Mouse (Mus musculus): ENCODE data around the gene Oosp3. TPM values are rescaled to one million over a fixed set of nuclear protein-coding genes. Genes with fewer than 3 reads are reported as not detected.

The Oosp3 gene
- polyA plus RNA-seq, 1 experiment, result not detected

DNA sequence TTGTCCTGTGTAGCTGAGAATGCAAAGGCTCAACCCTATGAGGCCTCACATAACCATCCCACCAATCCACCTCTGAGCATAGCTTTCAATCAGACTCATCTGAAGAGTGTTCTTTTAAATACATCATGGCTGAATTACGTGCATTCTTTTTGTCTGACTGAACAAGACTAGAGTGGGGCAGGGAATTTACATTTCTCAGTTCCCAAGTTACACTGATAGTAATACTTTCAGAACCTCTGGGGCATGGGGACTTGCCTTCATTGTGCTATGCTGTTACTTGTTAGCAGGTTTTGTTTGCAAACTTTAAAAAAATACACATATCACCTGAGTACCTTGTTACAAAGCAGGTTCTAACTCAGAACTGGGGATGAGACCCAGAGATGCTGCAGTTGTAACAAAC, 5.4 kb upstream of the Oosp3 start:
- Histone ChIP-seq H3K4me3 (ENCODE audit: insufficient read depth, poor library complexity, severe bottlenecking) (no peak overlapping the region), H3K79me2 (ENCODE audit: control insufficient read depth, insufficient read depth) (no peaks in the 10 kb centered on the region), H3K79me3 (ENCODE audit: low read depth) (no peaks in the 10 kb centered on the region), H3K36me3 (ENCODE audit: control insufficient read depth, insufficient read depth) (no peaks in the 10 kb centered on the region), H3K27me3 (ENCODE audit: control insufficient read depth, insufficient read depth, insufficient read length) (no peaks in the 10 kb centered on the region), H3ac (ENCODE audit: control insufficient read depth, insufficient read length, low read depth) (no peak overlapping the region)
- TF ChIP-seq USF1 (IDR thresholded peaks at IDR 0.05; ENCODE audit: low read depth), result no peak

DNA sequence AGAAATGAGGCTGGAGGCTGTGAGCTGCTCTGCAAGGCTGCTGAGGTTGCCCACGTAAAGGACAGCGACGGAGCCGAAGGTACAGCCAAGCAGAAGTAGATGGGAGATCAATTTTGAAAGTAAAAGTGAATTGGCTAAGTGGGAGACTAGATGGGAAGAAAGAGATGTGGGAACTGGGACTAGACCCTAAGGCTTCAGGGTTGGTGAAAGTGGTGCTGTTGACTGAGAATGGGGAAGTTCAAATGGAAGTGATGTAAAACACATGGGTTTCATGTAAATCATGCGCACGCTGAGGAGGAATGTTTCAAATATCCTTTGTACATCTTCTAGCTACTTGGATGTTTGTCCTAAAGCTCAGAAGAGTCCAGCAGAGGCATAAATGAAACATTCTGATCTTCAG, 1.5 kb downstream of the Oosp3 start:
- no peaks in the 10 kb centered on the region for H3K27me3 ChIP-seq (ENCODE audit: control insufficient read depth, insufficient read depth, insufficient read length)
- no peak for TF ChIP-seq MYOG (IDR thresholded peaks at IDR 0.05; ENCODE audit: control insufficient read depth, extremely low read depth, insufficient read length)
- no peaks in the 10 kb centered on the region for H3K79me3 ChIP-seq (ENCODE audit: low read depth)
- H3ac ChIP-seq (ENCODE audit: control insufficient read depth, insufficient read length, low read depth), result no peak overlapping the region
- no peaks in the 10 kb centered on the region for H3K36me3 ChIP-seq (ENCODE audit: control insufficient read depth, insufficient read depth)
- no peaks in the 10 kb centered on the region for H3K79me2 ChIP-seq (ENCODE audit: control insufficient read depth, insufficient read depth)
- no peak overlapping the region for H3K4me3 ChIP-seq (ENCODE audit: insufficient read depth, poor library complexity, severe bottlenecking)

DNA sequence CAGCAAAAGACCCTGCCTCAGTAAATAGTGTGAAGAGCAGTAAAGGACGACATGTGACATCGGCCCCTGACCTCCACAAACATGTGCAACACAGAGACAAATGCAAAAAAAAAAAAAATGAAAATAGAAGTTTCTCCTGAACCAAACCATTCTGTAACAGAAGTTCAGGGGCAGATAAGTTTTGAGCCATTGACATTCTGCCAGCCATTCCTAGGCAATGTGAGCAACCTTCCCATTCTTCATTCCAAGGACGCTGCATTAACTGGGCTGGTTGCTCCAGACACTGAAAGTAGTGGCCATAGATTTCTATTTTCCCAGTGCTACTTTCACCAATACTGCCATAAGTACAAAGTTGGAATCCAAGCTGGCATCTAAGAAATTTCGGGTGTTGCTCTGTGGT, 15.6 kb downstream of the Oosp3 start:
- Histone ChIP-seq H3ac (ENCODE audit: control insufficient read depth, insufficient read length, low read depth) (no peak overlapping the region), H3K79me2 (ENCODE audit: control insufficient read depth, insufficient read depth) (no peaks in the 10 kb centered on the region), H3K79me3 (ENCODE audit: low read depth) (no peaks in the 10 kb centered on the region), H3K4me3 (ENCODE audit: insufficient read depth, poor library complexity, severe bottlenecking) (no peak overlapping the region), H3K36me3 (ENCODE audit: control insufficient read depth, insufficient read depth) (no peaks in the 10 kb centered on the region), H3K27me3 (ENCODE audit: control insufficient read depth, insufficient read depth, insufficient read length) (no peaks in the 10 kb centered on the region)
- no peak for TF ChIP-seq FOSL1 (IDR thresholded peaks at IDR 0.05; ENCODE audit: insufficient read depth, low read length, poor library complexity, severe bottlenecking)
- TF ChIP-seq MYOG (IDR thresholded peaks at IDR 0.05; ENCODE audit: control insufficient read depth, extremely low read depth, insufficient read length), result no peak
- TF ChIP-seq USF1 (IDR thresholded peaks at IDR 0.05; ENCODE audit: low read depth), result no peak
- no peak for TF ChIP-seq MYOD1 (IDR thresholded peaks at IDR 0.05; ENCODE audit: control insufficient read depth, insufficient read length, low read depth)
- no peak for TF ChIP-seq MAX (IDR thresholded peaks at IDR 0.05)

DNA sequence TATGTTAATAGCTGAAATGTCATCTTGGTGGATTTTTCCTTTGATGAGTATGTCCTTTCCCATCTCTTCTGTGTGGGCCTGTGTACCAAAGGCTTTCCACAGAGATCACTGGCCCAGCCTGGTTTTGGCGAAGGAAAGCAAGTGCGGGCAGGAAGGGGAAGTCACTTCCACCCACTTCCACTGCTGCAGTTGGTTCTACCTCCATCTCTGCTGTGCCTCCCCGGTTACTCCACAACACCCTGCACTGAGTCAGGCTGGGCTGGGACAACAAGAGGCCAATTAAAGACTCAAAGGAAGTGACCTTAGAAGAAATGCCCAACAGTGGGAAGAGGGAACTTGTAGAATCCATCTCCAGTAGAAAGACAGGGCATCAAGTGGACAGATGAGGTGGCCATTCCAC, 23.2 kb downstream of the Oosp3 start:
- Histone ChIP-seq H3K36me3 (ENCODE audit: control insufficient read depth, insufficient read depth) (no peaks in the 10 kb centered on the region), H3ac (ENCODE audit: control insufficient read depth, insufficient read length, low read depth) (no peak overlapping the region), H3K27me3 (ENCODE audit: control insufficient read depth, insufficient read depth, insufficient read length) (no peaks in the 10 kb centered on the region), H3K79me2 (ENCODE audit: control insufficient read depth, insufficient read depth) (no peaks in the 10 kb centered on the region), H3K79me3 (ENCODE audit: low read depth) (no peaks in the 10 kb centered on the region), H3K4me3 (ENCODE audit: insufficient read depth, poor library complexity, severe bottlenecking) (no peak overlapping the region)
- TF ChIP-seq CTCF (IDR thresholded peaks at IDR 0.05; ENCODE audit: control insufficient read depth, insufficient read depth, insufficient read length) (no peak), USF1 (IDR thresholded peaks at IDR 0.05; ENCODE audit: low read depth) (no peak), FOSL1 (IDR thresholded peaks at IDR 0.05; ENCODE audit: insufficient read depth, low read length, poor library complexity, severe bottlenecking) (no peak), MYOG (IDR thresholded peaks at IDR 0.05; ENCODE audit: control insufficient read depth, extremely low read depth, insufficient read length) (no peak), MYOD1 (IDR thresholded peaks at IDR 0.05; ENCODE audit: control insufficient read depth, insufficient read length, low read depth) (no peak), MAX (IDR thresholded peaks at IDR 0.05) (no peak), CEBPB (IDR thresholded peaks at IDR 0.05; ENCODE audit: low read depth) (no peak)

DNA sequence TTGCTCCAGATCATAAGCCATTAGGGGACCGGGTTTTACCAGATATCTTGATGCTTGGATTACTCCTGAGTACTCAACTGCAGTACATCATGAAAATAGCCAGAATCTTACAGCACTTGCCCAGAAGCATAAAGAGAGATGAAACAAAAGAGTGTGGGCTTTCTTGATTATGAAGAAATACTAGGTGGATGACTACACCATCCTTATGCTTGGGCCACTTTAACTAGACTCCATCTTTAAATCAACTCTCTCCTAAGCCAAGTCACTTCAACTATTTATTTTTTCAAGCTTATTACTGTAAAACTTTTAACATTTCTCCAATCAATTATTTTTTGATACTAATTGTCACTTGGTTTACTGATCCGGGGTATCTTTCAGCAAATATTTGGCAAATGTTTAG, 27.0 kb downstream of the Oosp3 start:
- TF ChIP-seq CEBPB (IDR thresholded peaks at IDR 0.05; ENCODE audit: low read depth), result no peak
- no peak for TF ChIP-seq CTCF (IDR thresholded peaks at IDR 0.05; ENCODE audit: control insufficient read depth, insufficient read depth, insufficient read length)
- TF ChIP-seq MAX (IDR thresholded peaks at IDR 0.05), result no peak
- TF ChIP-seq MYOG (IDR thresholded peaks at IDR 0.05; ENCODE audit: control insufficient read depth, extremely low read depth, insufficient read length), result no peak
- TF ChIP-seq FOSL1 (IDR thresholded peaks at IDR 0.05; ENCODE audit: insufficient read depth, low read length, poor library complexity, severe bottlenecking), result no peak
- TF ChIP-seq MYOD1 (IDR thresholded peaks at IDR 0.05; ENCODE audit: control insufficient read depth, insufficient read length, low read depth), result no peak
- TF ChIP-seq USF1 (IDR thresholded peaks at IDR 0.05; ENCODE audit: low read depth), result no peak
- Histone ChIP-seq H3K36me3 (ENCODE audit: control insufficient read depth, insufficient read depth) (no peaks in the 10 kb centered on the region), H3K79me2 (ENCODE audit: control insufficient read depth, insufficient read depth) (no peaks in the 10 kb centered on the region), H3K4me3 (ENCODE audit: insufficient read depth, poor library complexity, severe bottlenecking) (no peak overlapping the region), H3K79me3 (ENCODE audit: low read depth) (no peaks in the 10 kb centered on the region), H3K27me3 (ENCODE audit: control insufficient read depth, insufficient read depth, insufficient read length) (no peaks in the 10 kb centered on the region), H3ac (ENCODE audit: control insufficient read depth, insufficient read length, low read depth) (no peak overlapping the region)

DNA sequence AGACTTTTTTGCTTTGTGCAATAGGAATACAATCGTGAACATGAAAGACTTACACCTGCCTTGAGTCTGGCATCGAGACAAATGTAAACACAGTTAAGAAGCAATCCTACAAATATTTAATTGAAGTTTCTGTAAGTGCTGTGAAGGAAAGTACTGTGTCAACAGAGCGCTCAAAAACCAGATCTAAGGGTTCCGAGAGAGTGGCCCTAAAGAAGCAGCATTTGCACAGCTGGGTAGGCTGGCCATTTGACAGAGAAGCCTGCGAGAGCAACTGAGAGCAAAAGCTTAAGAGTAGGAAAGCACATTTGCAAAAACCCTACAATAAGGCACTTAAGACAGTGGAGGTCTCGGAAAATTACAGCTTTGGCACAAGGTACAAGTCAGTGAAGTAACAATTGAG, 27.4 kb downstream of the Oosp3 start:
- Histone ChIP-seq H3K4me3 (ENCODE audit: insufficient read depth, poor library complexity, severe bottlenecking) (no peak overlapping the region), H3K27me3 (ENCODE audit: control insufficient read depth, insufficient read depth, insufficient read length) (no peaks in the 10 kb centered on the region), H3K79me3 (ENCODE audit: low read depth) (no peaks in the 10 kb centered on the region), H3ac (ENCODE audit: control insufficient read depth, insufficient read length, low read depth) (no peak overlapping the region), H3K36me3 (ENCODE audit: control insufficient read depth, insufficient read depth) (no peaks in the 10 kb centered on the region), H3K79me2 (ENCODE audit: control insufficient read depth, insufficient read depth) (no peaks in the 10 kb centered on the region)
- TF ChIP-seq FOSL1 (IDR thresholded peaks at IDR 0.05; ENCODE audit: insufficient read depth, low read length, poor library complexity, severe bottlenecking) (no peak), MYOG (IDR thresholded peaks at IDR 0.05; ENCODE audit: control insufficient read depth, extremely low read depth, insufficient read length) (no peak), MAX (IDR thresholded peaks at IDR 0.05) (no peak), MYOD1 (IDR thresholded peaks at IDR 0.05; ENCODE audit: control insufficient read depth, insufficient read length, low read depth) (no peak), USF1 (IDR thresholded peaks at IDR 0.05; ENCODE audit: low read depth) (no peak), CEBPB (IDR thresholded peaks at IDR 0.05; ENCODE audit: low read depth) (no peak), CTCF (IDR thresholded peaks at IDR 0.05; ENCODE audit: control insufficient read depth, insufficient read depth, insufficient read length) (no peak)

All from C2C12 (cell line).